Mouse (Mus musculus): ENCODE measurements at regions not wholly inside any gene's neighbourhood (a gene's known extent, or its start where the extent isn't known, plus 50 kb on each side); places are given as distances from the start of the nearest gene placed in this dataset.

DNA sequence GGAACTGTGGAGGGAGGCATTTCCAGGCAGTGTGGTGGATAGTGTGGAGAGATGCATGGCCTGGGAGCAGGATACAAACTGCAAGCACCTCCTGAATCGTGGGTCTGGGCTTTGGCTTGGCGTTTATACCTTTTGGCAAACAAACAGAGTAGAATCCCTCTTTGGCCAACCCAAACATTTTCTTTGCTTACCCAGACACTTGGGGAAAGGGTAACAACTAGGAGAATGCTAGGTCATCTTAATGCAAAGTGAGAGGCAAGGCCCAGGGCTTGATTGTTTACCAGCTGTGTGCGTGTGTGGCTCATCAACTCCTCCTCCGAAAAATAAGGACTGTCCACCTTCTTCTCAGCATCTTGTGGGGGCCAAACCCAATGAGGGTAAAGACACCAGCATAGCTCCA lies 61.1 kb upstream of the Abca1 start:
- DNase-seq (ENCODE audit: low read depth, low spot score) = no peak

DNA sequence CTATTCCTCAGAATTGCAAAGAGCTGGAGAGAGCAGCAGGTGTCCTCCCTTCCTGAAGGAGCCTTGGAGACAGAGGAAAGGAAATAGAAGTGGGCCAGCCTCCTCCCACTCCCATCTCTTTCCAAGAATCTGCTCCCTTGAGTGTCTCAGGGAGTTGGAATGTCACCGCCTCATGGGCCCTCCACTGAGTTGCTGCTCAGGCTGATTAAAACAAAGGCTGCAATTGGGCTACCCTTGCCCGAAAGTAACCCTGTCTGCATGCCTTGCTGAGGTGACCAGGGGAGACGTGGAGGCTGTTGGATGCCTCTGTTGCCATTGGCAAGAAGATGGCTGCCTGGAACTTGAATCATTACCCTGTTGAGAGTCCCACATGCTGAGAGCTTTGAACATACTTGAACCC lies 59.7 kb upstream of the Abca1 start:
- DNase-seq (ENCODE audit: low read depth, low spot score) = no peak

DNA sequence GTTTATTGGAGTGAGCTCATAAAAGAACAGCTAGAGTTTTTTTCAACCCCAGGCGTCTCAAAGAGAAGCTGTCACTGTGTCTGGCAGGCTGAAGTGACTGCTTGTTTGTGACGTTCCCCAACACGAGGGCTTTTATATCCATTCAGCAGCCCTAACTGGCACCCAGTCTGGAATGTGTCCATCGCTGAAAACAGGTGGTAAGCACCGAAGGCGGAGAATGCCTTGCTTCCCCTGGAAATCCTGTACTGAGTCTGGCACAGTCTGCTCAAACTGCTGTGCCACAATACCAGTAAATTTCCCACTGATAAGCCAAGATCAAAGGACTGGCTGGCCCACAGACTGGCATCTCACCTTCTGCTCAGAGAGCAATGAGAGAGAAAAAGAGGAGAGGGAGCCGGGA lies 59.1 kb upstream of the Abca1 start:
- no peak for DNase-seq (ENCODE audit: low read depth, low spot score)

DNA sequence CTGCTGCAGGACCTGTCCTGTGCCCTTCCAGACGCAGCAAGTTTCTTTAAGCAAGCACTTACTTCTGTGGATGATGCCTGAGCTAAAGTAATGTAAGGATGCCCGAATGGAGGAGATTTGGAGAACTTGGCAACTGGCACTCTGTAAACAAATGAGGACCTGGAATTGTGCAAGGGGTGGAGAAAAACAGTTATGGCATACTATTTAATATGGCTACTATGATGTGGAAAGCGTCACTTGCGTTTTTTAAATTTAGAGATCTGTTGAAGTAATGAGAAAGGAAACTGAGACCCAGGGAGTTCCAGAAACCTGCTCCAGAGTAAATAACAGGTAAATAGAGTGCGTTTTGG lies 58.6 kb upstream of the Abca1 start:
- no peak for DNase-seq (ENCODE audit: low read depth, low spot score)

DNA sequence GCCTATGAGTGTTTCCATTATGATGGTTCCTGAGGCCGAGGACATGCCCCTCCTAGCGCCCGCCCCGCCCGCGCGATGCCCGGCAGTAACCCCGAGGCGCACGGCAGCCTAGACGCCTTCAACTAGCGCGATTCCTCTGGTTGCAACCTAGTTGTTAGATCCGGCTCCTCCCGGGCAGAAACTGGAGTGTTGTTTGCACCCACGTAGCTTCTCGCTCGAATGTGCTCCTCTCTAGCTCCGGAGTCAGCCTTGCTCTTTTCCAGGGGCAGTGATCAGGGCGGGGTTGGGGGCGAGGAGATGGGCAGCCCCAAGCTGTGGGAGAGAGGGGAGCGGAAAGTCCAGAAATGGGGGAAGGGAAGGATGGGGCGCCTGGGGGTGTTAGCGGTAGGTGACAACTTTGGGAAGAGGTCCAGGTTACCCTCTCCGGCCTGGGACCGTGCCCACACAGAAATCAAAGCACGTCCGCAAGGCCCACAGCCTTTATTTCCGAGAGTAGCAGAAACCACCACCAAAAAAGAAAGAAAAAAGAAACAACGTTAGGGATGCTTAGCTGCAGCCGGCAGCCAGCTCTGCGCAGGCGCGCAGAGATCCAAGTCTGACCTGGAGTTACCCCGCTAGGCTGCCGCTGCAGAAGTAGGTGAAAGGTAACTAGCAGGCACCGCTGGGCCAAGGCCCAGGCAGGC lies 58.1 kb upstream of the Abca1 start:
- DNase-seq (ENCODE audit: low read depth, low spot score) = no peak

DNA sequence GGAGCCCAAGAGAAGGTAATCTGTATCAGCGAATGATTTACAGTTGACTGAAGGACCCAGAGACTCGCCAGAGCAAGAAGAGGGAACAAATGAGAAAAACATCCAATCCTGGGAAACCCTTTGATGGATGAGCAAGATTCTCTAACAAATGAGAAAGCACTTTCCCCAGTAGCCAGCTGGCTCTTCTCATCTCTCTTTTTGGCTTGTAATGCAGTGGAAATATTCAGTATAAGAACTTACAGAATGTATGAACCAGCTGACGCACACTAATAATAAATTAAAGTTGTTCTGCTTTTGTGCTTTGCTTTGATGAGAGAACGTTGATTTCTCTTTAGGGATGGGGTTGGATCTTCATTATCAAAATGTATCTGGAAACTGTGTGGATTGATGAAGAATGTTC lies 52.8 kb upstream of the Abca1 start:
- no peak for DNase-seq (ENCODE audit: low read depth, low spot score)

DNA sequence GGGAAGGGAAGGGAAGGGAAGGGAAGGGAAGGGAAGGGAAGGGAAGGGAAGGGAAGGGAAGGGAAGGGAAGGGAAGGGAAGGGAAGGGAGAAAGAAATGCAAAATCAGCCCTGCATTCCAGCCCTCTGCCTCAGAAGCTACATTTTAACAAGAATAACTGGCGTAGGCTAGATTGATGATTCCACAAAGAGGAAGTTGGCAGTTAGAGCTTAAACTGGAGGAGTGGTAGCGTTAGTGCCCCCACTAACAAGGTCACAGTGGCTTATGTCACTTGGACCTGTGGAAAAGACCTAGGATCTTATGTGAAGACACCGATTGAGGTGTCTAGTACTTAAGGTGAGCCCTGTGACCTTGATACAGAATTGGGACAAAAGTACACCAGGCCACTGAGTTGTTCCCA lies 51.0 kb upstream of the Abca1 start:
- DNase-seq (ENCODE audit: low read depth, low spot score) = no peak

Data from brain, embryonic 18.5 days (tissue).